Mouse (Mus musculus) ES-CJ7 (cell line): ENCODE measurements at regions not wholly inside any gene's neighbourhood (a gene's known extent, or its start where the extent isn't known, plus 50 kb on each side); places are given as distances from the start of the nearest gene placed in this dataset.

Experiments
- DNase-seq: peaks from one replicate; pipeline ENCODE4 v3.0.0; 2011; ENCODE audit warnings: low read depth, low spot score

- peak; percentile 18 for DNase-seq
These were observed 535.8 kb downstream of the Mat2b start for GRCm38 (mm10) chr11:40159161-40159560.

GRCm38 (mm10) chr11:40149312-40149711, 545.7 kb downstream of the Mat2b start:
- DNase-seq, result peak; percentile 11

GRCm38 (mm10) chr11:40137803-40138202, 557.2 kb downstream of the Mat2b start:
- no peak for DNase-seq

- DNase-seq, result no peak
These were observed 592.4 kb downstream of the Mat2b start for GRCm38 (mm10) chr11:40102613-40103012.

- no peak for DNase-seq
These were observed 620.7 kb downstream of the Mat2b start for GRCm38 (mm10) chr11:40074317-40074716.

GRCm38 (mm10) chr11:40050503-40050902, 644.5 kb downstream of the Mat2b start:
- peak; percentile 84 for DNase-seq

- no peak for DNase-seq
These were observed 667.5 kb downstream of the Mat2b start for GRCm38 (mm10) chr11:40027511-40027910.

GRCm38 (mm10) chr11:39999483-39999882, 695.5 kb downstream of the Mat2b start:
- DNase-seq, result no peak

GRCm38 (mm10) chr11:39998612-39999011, 696.4 kb downstream of the Mat2b start:
- DNase-seq, result no peak

- DNase-seq, result no peak
These were observed 722.4 kb downstream of the Mat2b start for GRCm38 (mm10) chr11:39972585-39972984.

- DNase-seq, result no peak
These were observed 731.3 kb downstream of the Mat2b start for GRCm38 (mm10) chr11:39963705-39964104.

GRCm38 (mm10) chr11:39954426-39954825, 740.6 kb downstream of the Mat2b start:
- no peak for DNase-seq

- no peak for DNase-seq
These were observed 750.8 kb downstream of the Mat2b start for GRCm38 (mm10) chr11:39944196-39944595.

- no peak for DNase-seq
These were observed 760.8 kb downstream of the Mat2b start for GRCm38 (mm10) chr11:39934216-39934615.

GRCm38 (mm10) chr11:39923977-39924527, 771.0 kb downstream of the Mat2b start:
- no peak for DNase-seq

GRCm38 (mm10) chr11:39917716-39918347, 777.2 kb downstream of the Mat2b start:
- no peak for DNase-seq

GRCm38 (mm10) chr11:39899644-39900225, 795.3 kb downstream of the Mat2b start:
- no peak for DNase-seq

- no peak for DNase-seq
These were observed 811.7 kb downstream of the Mat2b start for GRCm38 (mm10) chr11:39883305-39883704.

- DNase-seq, result no peak
These were observed 826.5 kb downstream of the Mat2b start for GRCm38 (mm10) chr11:39868451-39868979.
